Mouse (Mus musculus): ENCODE results near the gene Vmn2r68. TPM values are rescaled to one million over a fixed set of nuclear protein-coding genes. Genes with fewer than 3 reads are reported as not detected.

Vmn2r68 gene
- not detected in 2 replicates for polyA plus RNA-seq (2015; fragmentation: Nextera tagmentation; extraction: Ambion mirVana)

GRCm38 (mm10) chr7:85237683-85238082 is at the start of gene Vmn2r68:
Gene Vmn2r68 (minus strand): TSS chr7:85237783.

Other genes starting within 250 kb of the Vmn2r68 start
- gene Vmn2r66, start 225.5 kb downstream of the Vmn2r68 start, polyA plus RNA-seq (2015; fragmentation: Nextera tagmentation; extraction: Ambion mirVana), result not detected in 2 replicates
- gene Vmn2r67, start 81.8 kb downstream of the Vmn2r68 start, polyA plus RNA-seq (2015; fragmentation: Nextera tagmentation; extraction: Ambion mirVana), result not detected in 2 replicates
- gene Vmn2r69, start 178.1 kb upstream of the Vmn2r68 start, polyA plus RNA-seq (2015; fragmentation: Nextera tagmentation; extraction: Ambion mirVana), result not detected in 2 replicates